Mouse (Mus musculus) liver, adult 2 months (tissue): ENCODE measurements around the gene Sf1.

Experiments
- CTCF ChIP-seq: fragments of 200-500 bp; IDR thresholded peaks from 2 replicates; pipeline ENCODE4 v1.5.1; 2011; ENCODE audit warnings: low read depth, low read length, control low read depth
- POLR2A ChIP-seq: fragments of 200-500 bp; IDR thresholded peaks from 2 replicates; pipeline ENCODE4 v1.6.1; 2011; ENCODE audit warnings: low read length, control low read depth; ENCODE audit not compliant: insufficient read depth; ENCODE audit errors: extremely low read depth

GRCm38 (mm10) chr19:6425595-6425994 is 62.1 kb downstream of the Sf1 start:
- TF ChIP-seq CTCF (no peak), POLR2A (no peak)
